Mouse (Mus musculus): ENCODE measurements around the gene Pex16.
"Not testable (repeated sequence)": the region's sequence is repeated elsewhere in the genome, so short reads cannot be mapped to it uniquely, and the experiment has no call there.

Pex16 gene

GRCm38 (mm10) chr2:92388891-92389641 lies 14.6 kb downstream of the Pex16 start:
- DNase-seq (ENCODE audit: low spot score in 2 of 2): peak; percentile 91 to 94

GRCm38 (mm10) chr2:92389645-92390044 lies 15.2 kb downstream of the Pex16 start:
- DNase-seq (ENCODE audit: low spot score in 2 of 2): no peak

GRCm38 (mm10) chr2:92390206-92390930 lies 15.9 kb downstream of the Pex16 start:
- DNase-seq (ENCODE audit: low spot score in 2 of 2): no peak

GRCm38 (mm10) chr2:92391116-92391515 lies 16.6 kb downstream of the Pex16 start:
- no peak for DNase-seq (ENCODE audit: low spot score in 2 of 2)

GRCm38 (mm10) chr2:92391703-92392317 lies 17.3 kb downstream of the Pex16 start:
- no peak for DNase-seq (ENCODE audit: low spot score in 2 of 2)

GRCm38 (mm10) chr2:92392318-92393264 lies 18.1 kb downstream of the Pex16 start:
- no peak for DNase-seq (ENCODE audit: low spot score in 2 of 2)

- DNase-seq (ENCODE audit: low spot score in 2 of 2): no peak
These were observed 21.1 kb downstream of the Pex16 start for GRCm38 (mm10) chr2:92395535-92395934.

GRCm38 (mm10) chr2:92397436-92397835 lies 23.0 kb downstream of the Pex16 start:
- no peak for DNase-seq (ENCODE audit: low spot score in 2 of 2)

- DNase-seq (ENCODE audit: low spot score in 2 of 2): not testable (repeated sequence)
These were observed 25.4 kb downstream of the Pex16 start for GRCm38 (mm10) chr2:92399877-92400276.

GRCm38 (mm10) chr2:92400682-92401081 lies 26.2 kb downstream of the Pex16 start:
- no peak for DNase-seq (ENCODE audit: low spot score in 2 of 2)

GRCm38 (mm10) chr2:92401091-92401561 lies 26.6 kb downstream of the Pex16 start, which contains the start of gene Mapk8ip1:
TSS of gene Mapk8ip1 (minus strand) at chr2:92401263.
- DNase-seq (ENCODE audit: low spot score in 2 of 2): no peak

- DNase-seq (ENCODE audit: low spot score in 2 of 2): no peak
These were observed 28.3 kb downstream of the Pex16 start for GRCm38 (mm10) chr2:92402591-92403326.

- no peak for DNase-seq (ENCODE audit: low spot score in 2 of 2)
These were observed 29.4 kb downstream of the Pex16 start for GRCm38 (mm10) chr2:92403776-92404319.

GRCm38 (mm10) chr2:92404737-92405136 lies 30.3 kb downstream of the Pex16 start:
- DNase-seq (ENCODE audit: low spot score in 2 of 2): no peak

GRCm38 (mm10) chr2:92405687-92406086 lies 31.2 kb downstream of the Pex16 start:
- no peak for DNase-seq (ENCODE audit: low spot score in 2 of 2)

GRCm38 (mm10) chr2:92408309-92409045 lies 34.0 kb downstream of the Pex16 start:
- DNase-seq (ENCODE audit: low spot score in 2 of 2): no peak

- no peak for DNase-seq (ENCODE audit: low spot score in 2 of 2)
These were observed 37.2 kb downstream of the Pex16 start for GRCm38 (mm10) chr2:92411705-92412104.

GRCm38 (mm10) chr2:92421723-92422387 lies 47.4 kb downstream of the Pex16 start:
- no peak for DNase-seq (ENCODE audit: low spot score in 2 of 2)
